Mouse (Mus musculus) neutrophil, adult 5-6 weeks (primary cell): Measurements from ENCODE around the gene Sephs1. TPM values are rescaled to one million over a fixed set of nuclear protein-coding genes. Genes with fewer than 3 reads are reported as not detected.

Source experiments
- ATAC-seq: fragments of 151-379, 151-347 bp; 2 replicates; pipeline ENCODE4 v1.8.0; 2017; ENCODE audit warnings: mild to moderate bottlenecking, moderate TSS enrichment; ENCODE audit not compliant: insufficient number of reproducible peaks, poor library complexity, low FRiP score, severe bottlenecking; ENCODE audit errors: extremely low read depth
- total RNA-seq: library from RNA; stranded (forward); fragments of 200-1000 nt; gene quantifications from 2 replicates; pipeline ENCODE4 v1.2.3, GENCODE M21; 2017

The Sephs1 gene
- total RNA-seq, result 11.0 and 17.6 TPM in 2 replicates

DNA sequence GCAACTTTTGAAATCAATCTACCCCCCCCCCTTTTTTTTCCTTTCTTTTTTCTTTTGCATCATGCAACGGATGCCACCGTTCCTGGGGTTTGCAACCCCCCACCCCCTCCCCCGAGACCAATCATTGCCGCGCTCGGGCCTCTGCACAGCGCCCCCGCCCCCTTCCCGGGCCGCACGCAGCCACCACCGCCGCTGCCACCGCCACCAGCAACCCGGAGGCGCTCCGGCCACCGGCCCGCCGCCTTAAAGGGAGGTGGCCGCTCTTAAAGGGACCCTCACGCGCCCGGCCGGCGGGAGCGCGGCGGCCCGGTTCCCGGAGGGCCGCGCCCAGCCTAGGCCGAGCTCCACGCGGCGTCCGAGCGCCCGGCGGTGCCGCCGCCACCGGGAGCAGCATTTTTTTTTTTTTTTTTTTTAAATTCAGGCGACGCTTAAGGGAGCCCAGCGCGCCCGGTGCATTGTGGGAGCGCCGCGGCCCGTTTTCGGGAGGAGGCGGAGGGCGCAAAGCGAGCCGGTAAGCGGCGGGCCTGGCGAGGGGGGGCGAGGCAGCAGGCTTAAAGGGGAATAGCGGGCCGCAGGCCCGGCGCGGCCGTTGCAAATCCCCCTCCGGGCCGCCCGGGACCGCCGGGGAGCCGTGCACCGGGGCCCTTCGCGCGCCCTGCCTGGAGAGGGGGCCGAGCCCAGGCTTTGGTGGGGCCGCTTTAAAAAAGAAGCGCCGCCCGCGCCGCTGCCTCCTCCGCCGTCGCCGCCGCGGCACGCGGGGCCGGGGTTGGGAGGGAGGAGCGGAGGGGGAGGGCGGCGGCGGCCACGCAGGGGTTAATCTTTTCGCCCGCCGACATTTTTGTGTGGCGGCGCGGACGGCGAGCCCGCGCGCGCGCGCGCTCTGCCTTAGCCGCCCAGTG is at the start of gene Sephs1:
TSS of gene Sephs1 (plus strand) at position 215 of the 899 bp plus-strand sequence.
- ATAC-seq, result peak; percentile 64

DNA sequence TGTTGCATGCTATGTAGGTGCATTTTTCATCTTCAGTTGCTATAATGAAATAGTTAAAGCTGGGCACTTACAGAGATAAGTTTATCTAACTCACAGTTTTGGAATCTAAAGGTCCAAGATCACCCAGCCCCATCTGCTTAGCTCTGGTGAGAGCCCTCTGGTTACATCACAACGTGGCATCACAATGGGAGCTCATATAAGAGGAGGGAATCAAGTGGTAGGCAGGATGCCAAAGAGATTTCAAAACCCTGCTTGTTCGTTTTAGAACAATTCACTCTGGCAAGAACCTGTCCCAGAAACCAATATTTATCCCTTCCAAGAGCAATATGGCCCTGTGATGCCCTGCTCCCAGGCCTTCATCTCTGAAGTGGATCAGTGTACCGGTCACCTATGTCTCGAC is 49.2 kb upstream of the Sephs1 start:
- no peak for ATAC-seq

DNA sequence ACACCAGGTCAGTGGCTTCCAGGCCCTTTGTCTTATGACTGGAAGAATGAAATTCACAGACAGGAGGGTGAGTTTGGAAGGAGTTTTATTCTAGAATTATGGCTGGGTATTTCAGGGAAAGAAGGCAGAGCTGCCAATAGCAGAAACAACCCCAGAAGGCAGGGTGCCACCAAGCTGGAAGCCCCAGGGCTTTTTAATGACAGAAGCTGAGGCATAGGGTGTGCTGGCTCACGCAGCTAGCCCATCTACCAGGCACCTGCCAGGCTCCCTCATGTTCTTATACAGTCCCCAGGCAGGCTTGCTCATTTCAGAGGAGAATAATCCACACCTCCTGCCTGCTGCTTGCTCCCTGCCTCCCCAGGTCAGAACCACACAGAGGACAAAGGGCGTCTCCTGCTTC is 31.9 kb upstream of the Sephs1 start:
- ATAC-seq, result no peak

DNA sequence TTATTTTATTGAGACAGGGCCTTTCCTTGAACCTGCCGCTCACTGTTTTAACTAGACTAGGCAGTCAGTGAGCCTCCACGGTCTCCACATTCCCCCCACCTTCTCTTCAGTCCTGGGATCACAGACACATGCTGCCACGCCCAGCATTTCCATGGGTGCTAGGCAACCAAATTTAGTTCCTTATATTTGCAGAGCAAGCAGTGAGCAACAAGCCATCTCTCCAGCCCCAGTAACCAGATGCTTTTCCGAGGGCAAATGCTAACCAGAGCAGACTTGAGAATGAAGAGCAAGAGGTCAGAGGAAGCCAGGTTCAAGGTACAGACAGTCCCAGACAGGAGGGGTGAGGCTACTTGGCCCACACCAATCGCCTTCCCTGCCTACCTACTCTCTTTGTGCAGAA is 24.2 kb upstream of the Sephs1 start:
- ATAC-seq, result no peak

DNA sequence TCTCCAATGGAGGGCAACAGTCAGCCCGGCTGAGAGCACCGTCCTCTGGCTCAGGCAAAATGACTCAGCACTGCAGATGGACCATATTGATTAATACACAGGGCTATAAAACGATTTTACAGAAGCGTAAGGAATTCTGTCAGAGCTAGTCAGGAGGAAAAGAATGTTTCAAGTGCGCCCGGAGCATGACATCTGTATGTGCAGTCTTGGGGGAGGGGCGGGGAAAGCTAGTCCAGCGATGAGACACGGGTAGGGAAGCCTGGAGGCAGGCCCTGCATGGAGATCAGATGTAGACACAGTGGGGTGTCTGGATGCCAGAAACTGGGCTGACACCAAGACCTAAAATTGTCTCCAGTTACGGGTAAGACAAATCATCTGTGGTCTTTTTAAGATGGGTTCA is 23.2 kb upstream of the Sephs1 start:
- ATAC-seq, result no peak

DNA sequence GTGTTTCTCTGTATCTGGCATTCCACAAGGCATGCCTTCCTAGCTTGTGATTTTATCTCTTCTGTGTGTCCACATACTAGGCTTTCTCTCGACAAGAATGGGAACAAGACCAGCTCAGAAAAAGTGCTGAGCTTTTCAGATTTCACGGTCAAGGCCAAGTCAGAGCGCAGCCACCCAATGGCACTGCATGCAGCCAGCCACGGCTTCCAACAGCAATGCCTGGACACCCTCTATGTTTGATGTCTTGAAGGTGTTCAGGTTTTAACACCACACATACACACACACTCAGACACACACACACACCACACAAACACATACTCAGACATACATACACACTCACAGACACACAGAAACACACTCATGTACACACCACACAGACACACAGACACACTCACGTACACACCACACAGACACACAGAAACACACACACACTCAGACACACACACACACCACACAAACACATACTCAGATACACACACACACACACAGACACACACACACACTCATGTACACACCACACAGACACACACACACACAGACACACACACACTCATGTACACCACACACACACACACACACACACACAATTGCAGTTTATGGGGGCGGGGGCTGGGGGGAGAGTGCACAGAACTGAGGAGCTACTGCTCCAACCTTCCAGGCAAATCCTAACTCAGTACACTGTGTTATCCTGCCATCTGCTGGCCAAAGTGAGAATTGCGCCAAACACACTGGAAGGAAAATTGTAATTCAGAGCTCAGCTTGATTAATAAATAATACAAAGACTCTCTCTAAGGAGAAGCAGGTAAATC is 17.2 kb upstream of the Sephs1 start:
- peak; percentile 58; the same call in 1 of the 2 replicates for ATAC-seq

DNA sequence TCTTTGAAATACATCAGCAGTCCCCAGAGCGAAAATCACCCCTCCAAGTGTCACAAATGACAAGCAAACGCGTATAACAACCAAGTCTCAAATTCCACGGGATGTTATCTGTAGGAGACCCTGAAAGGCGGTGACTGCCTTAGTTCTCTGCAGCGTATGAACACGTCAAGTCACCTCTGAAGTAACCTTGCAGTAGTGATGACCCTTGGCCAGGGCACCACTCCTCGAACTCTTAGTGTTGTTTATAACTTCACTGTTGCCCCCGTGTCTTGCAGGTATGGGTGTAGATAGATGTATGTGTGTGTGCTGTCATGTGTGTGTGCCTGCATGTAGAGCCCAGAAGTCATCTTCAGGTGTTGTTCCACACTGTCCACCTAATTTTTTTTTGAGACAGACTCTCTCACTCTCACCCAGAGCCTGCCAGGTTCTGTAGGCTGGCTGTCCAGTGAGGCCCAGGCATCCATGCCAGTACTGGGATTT is 16.5 kb upstream of the Sephs1 start:
- no peak for ATAC-seq

DNA sequence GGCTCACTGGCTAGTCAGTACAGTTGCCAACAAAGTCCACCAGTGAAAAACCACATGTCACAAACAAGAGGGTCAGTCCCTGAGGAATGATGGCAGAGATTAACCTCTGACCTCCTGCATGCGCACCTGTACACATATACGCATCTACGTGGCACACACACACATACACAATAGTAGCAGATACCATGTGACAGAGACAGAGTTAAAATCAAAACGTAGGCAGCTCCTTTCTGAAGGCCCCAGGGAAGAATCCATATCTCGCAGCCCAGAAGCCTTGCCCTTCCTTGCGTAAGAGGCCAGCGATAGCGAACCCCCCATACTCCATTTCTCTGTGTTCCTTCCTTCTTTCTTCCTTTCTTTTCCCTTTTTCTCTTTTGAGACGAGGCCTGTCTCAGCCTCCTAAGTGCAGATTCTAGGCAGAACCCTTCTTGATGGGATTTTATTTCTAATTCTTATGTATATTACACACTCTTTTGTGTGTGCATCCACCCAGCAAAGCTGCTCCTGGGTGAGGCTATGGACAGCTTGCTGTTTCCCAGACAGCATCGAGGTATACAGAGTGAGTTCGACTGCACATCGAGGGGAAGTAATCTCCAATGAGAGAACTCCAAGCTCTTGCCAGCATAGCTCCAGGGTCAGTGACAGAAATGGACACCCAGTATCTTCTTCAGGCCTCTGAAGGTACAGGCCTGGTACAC is 13.2 kb upstream of the Sephs1 start:
- no peak for ATAC-seq

DNA sequence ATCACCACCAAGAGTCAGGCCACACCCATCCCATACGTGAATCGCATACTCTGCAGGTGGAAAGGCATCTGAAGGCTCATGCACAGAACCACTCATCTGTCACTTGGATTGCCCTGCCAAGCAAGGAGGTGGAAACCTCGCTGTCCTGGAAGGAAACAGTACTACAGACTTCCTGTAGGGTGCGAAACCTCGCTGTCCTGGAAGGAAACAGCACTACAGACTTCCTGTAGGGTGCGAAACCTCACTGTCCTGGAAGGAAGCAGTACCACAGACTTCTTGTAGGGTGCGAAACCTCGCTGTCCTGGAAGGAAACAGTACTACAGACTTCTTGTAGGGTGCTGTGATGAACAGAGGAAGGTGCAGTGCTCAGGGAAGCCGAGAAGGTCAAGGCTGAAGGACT is 8.6 kb upstream of the Sephs1 start:
- peak; percentile 31; the same call in 1 of the 2 replicates for ATAC-seq

DNA sequence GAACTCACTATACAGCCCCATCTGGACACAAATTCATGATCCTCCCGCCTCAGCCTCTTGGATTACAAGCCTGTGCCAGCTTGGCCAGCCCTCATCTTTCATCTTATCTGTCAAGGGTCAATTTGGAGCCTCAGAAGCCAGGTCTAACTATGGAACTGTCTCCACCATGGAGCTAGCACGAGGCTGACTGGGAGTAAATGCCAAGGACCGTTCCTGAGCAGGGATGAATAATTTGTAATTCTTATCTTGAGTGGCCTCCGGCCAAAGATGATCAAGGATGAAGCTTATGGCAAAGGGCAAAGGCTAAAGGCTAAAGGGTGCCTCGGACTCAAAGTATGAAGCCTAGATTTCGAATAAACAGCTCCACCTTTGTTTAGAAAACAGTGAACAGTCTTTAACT is 8.0 kb upstream of the Sephs1 start:
- no peak for ATAC-seq

DNA sequence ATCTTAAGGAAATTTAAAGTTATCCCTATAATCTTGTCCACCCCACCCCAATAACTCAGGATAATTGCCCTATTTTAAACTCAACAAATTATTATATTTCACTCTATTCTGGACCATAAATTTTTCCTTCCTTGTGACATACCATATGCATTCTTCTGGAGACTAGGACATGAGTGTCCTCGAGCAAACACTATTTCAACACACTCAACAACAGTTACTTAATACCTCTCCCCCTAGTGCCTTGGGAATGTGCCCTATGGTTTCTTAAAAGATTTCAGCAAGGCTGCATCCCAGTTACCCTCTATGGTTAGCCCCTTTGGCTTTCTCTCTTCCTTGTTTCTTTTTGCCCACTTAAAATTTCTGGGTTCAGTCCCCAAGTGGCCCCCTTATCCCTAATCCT is 6.3 kb upstream of the Sephs1 start:
- ATAC-seq, result no peak

DNA sequence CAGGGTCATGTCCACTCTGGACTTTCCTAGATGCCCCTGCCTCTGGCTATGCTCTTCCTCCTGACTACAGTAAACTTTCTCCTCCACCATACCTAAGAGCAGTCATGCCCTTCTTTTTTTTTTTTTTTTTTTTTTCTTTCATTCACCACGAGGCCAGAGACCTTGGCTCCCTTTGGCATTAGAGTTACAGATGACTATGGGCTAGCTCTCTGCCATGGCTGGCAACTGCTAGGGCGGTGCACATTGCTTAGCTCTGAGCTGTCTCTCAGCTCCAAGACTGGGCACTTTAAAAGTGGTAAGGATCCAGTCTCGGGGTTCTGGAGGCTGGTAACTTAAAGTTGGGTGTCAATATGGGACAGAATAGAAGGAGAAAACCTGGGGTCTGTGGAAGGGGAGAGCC is 5.2 kb upstream of the Sephs1 start:
- ATAC-seq, result no peak

DNA sequence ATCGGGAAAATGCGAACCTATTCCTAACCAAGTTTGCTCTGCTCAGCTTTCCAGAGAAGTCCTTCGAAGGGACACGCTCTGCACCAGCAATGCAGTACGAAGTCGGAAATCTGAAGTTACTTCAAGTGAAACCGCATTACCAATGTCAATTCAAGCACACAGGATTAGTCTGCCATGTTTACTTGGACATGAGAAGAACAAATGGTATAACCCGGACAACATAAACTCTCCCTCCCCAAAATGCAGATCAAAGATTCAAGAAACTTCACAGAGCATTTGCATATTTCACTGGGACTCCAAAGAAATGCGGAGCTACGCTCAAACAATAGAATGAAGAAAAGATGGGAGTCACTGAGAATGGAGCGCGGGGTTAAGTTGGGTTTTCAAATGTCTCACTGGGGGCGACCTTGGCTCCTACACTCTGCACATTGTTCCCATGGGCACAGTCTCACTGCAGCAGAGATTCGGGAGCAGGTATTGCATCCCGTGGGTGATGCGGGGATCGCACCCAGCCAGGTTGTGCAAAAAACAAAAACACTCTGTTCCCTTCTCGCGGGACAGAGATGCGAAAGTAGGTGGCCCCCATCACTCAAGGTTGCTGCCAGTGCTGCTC is 521 bp upstream of the Sephs1 start:
- no peak for ATAC-seq

DNA sequence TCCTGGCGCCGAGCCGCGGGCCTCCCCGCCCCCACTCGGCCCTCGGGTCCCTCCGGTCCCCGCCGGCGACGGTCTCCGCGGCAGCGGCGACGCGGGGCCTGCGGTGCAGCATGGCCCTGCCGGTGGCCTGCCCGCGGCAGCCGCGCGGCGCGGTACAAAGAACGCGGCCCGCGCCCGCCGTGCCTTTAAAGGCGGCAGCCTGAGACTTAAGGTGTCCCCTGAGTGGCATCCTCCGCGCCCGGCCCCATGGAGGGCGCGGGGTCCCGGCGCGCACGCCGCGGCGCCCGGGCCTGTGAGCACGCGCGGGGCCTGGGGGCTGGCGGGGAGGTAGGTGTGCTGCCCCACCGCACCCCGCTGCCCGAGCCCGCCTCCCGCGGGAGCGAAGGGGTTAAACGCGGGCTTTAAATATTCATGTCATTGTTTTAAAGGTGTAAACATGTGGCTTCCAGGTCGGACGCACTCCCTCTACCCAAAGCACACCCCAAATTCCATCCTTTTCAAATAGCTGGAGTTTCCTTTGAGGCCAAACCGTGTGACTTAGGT is 956 bp downstream of the Sephs1 start:
- no peak; the same call in 1 of the 2 replicates for ATAC-seq

DNA sequence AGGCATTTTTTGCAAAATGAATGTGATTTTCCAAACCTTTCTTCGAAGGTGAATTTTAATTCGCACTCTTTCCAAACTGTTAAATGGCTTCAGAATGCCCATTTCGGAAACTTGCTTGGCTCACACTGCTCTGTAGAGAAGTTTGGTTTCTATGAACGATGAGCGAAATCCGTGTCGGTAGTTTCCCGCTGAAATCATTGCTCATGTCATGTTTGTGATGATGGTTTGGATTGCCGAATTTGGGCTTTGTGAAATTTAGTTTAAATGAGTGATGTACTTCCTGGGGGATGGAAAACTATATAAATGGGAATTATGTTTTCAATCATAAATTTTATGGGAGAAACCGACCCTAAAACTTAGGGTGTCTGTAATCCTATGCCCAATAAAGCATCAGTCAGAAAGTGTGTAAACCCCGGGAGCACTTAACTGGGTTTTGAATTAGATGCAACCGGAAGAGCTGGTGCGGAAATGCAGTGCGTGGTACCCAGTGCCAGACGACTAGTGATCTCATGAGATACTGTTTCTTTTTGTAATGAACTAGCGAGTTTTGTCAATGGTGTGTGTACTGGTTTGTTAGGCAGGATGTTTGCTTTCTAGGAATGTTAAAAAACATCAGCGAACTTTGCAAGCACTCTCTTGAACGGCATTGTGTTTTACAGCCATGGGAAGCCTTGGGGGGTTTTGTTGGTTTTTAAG is 1.8 kb downstream of the Sephs1 start:
- peak; percentile 35; the same call in 1 of the 2 replicates for ATAC-seq

DNA sequence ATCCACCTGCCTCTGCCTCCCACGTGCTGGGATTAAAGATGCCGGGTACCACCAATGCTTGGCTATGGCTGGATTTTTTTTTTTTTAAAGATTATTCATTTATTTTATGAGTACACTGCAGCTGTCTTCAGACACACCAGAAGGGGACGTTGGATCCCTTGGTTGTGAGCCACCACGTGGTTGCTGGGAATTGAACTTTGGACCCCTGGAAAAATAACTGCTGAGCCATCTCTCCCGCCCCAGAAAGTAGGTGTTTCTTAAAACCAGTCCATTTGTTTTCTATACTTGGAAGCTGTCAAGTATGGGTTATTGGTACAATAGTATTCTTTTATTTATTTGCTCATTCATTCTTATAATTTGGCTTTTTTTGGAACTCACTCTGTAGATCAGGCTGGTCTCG is 5.5 kb downstream of the Sephs1 start:
- no peak for ATAC-seq

DNA sequence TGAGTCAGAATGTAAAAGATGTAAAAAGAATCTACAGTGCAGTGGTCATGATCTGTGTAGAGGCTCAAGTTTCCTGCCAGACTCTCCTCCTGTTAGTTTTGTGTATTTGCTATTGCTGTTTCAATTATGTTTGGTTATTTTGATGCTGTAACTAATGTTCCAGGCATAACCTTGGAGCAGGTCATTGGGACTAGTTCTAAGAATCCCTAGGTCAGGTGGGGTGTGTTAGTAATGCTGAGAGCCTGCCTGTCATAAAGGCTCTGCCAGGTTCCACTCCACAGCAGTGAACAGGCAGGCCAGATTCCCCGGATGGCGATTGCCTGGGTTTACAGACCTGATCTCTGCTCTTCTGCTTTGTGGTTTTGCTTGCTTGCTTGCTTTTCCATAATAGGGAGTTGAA is 14.2 kb downstream of the Sephs1 start:
- ATAC-seq, result no peak

DNA sequence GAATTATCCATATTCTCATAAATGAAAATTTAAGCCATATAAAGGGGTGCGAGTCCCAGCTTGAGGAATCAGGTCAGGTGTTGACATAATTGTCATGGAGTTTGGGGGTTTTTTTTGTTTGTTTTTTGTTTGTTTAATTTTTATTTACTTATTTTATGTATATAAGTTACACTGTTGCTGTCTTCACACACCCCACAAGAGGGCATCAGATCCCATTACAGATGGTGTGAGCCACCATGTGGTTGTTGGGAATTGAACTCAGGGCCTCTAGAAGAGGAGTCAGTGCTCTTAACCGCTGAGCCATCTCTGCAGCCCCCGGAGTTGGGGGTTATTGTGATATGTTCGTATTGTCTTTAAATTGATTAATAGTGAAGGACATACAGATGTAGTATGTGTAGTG is 15.6 kb downstream of the Sephs1 start:
- no peak for ATAC-seq
